Mouse (Mus musculus) MEL (cell line): ENCODE results near the gene Fam184a. TPM values are rescaled to one million over a fixed set of nuclear protein-coding genes. Genes with fewer than 3 reads are reported as not detected.

ENCODE experiments used
- DNase-seq: peaks from one replicate; pipeline ENCODE4 v3.0.0; 2011; ENCODE audit warnings: low read depth, low spot score
- H3K27ac ChIP-seq: 2 replicates; pipeline ENCODE4 v1.5.1; 2012; ENCODE audit warnings: low read depth, mild to moderate bottlenecking, control low read depth, low read length, moderate library complexity; ENCODE audit not compliant: control insufficient read depth
- H3K27me3 ChIP-seq, 2 experiments: fragments of 150-350 bp in 1 of 2; sonication (generic) in 1 of 2; 2 replicates each; pipeline ENCODE4 v1.6.1; 2012; ENCODE audit warnings: low read length in 2 of 2, mild to moderate bottlenecking in 2 of 2, improper control_type of control experiment in 1 of 2, moderate library complexity in 1 of 2; ENCODE audit not compliant: insufficient read depth in 2 of 2, control insufficient read depth in 1 of 2
- H3K36me3 ChIP-seq, 2 experiments: 2 replicates each; pipeline ENCODE4 v1.6.1; 2012 to 2014; ENCODE audit warnings: low read length in 2 of 2, improper control_type of control experiment in 1 of 2, inconsistent platforms in 1 of 2, mild to moderate bottlenecking in 1 of 2; ENCODE audit not compliant: insufficient read depth in 2 of 2, control insufficient read depth in 1 of 2
- H3K4me1 ChIP-seq, 2 experiments: fragments of 150-350 bp in 1 of 2; sonication (generic) in 1 of 2; 2 replicates each; pipeline ENCODE4 v1.6.1; 2012; ENCODE audit warnings: low read length in 2 of 2, improper control_type of control experiment in 1 of 2, mild to moderate bottlenecking in 1 of 2; ENCODE audit not compliant: insufficient read depth in 2 of 2, control insufficient read depth in 1 of 2
- H3K4me3 ChIP-seq, 2 experiments: fragments of 150-350 bp in 1 of 2; sonication (generic) in 1 of 2; 2 replicates each; pipeline ENCODE4 v1.5.1; 2012; ENCODE audit warnings: low read depth in 2 of 2, low read length in 2 of 2, mild to moderate bottlenecking in 2 of 2, moderate library complexity in 2 of 2, control low read depth in 1 of 2, improper control_type of control experiment in 1 of 2; ENCODE audit not compliant: control insufficient read depth in 1 of 2, insufficient read depth in 1 of 2
- H3K79me2 ChIP-seq: 2 replicates; pipeline ENCODE4 v1.6.1; 2012; ENCODE audit warnings: mild to moderate bottlenecking, low read length, moderate library complexity; ENCODE audit not compliant: control insufficient read depth, poor library complexity, insufficient read depth
- H3K9ac ChIP-seq: 2 replicates; pipeline ENCODE4 v1.6.1; 2012; ENCODE audit warnings: low read depth, mild to moderate bottlenecking, control low read depth, low read length, moderate library complexity; ENCODE audit not compliant: control insufficient read depth, poor library complexity, severe bottlenecking
- H3K9me3 ChIP-seq: fragments of 150-350 bp; sonication (generic); replicated peaks from 2 replicates; pipeline ENCODE4 v1.6.1; 2012; ENCODE audit warnings: mild to moderate bottlenecking, low read length, improper control_type of control experiment, moderate library complexity; ENCODE audit not compliant: insufficient read depth
- BHLHE40 ChIP-seq: IDR thresholded peaks from 2 replicates; pipeline ENCODE4 v1.6.1; 2012; ENCODE audit warnings: low read depth, mild to moderate bottlenecking, inconsistent platforms, low read length, improper control_type of control experiment, borderline replicate concordance
- CTCF ChIP-seq, 3 experiments: IDR thresholded peaks in 2 of 3; conservative IDR thresholded peaks in 1 of 3; 2 replicates each; pipeline ENCODE4 v1.5.1; 2011 to 2012; ENCODE audit warnings: low read length in 3 of 3, low read depth in 2 of 3, mild to moderate bottlenecking in 2 of 3, improper control_type of control experiment in 1 of 3, inconsistent platforms in 1 of 3, mixed read lengths in 1 of 3, moderate library complexity in 1 of 3; ENCODE audit not compliant: control insufficient read depth in 1 of 3, insufficient read depth in 1 of 3, poor library complexity in 1 of 3, severe bottlenecking in 1 of 3
- E2F4 ChIP-seq: IDR thresholded peaks from 2 replicates; pipeline ENCODE4 v1.6.1; 2011; ENCODE audit warnings: low read depth, low read length, improper control_type of control experiment, borderline replicate concordance
- JUND ChIP-seq: IDR thresholded peaks from 2 replicates; pipeline ENCODE4 v1.6.1; 2011; ENCODE audit warnings: low read depth, mild to moderate bottlenecking, improper control_type of control experiment, low read length
- KAT2A ChIP-seq: conservative IDR thresholded peaks from 2 replicates; pipeline ENCODE4 v1.6.1; 2012; ENCODE audit warnings: low read depth, low read length, improper control_type of control experiment, inconsistent platforms
- MAZ ChIP-seq: IDR thresholded peaks from 2 replicates; pipeline ENCODE4 v1.6.1; 2012; ENCODE audit warnings: low read depth, mild to moderate bottlenecking, inconsistent platforms, low read length, improper control_type of control experiment
- MYB ChIP-seq: IDR thresholded peaks from 2 replicates; pipeline ENCODE4 v1.6.1; 2011; ENCODE audit warnings: mild to moderate bottlenecking, low read depth, low read length, improper control_type of control experiment
- NELFE ChIP-seq: IDR thresholded peaks from 2 replicates; pipeline ENCODE4 v1.6.1; 2011; ENCODE audit warnings: low read depth, low read length, improper control_type of control experiment
- RAD21 ChIP-seq: IDR thresholded peaks from 2 replicates; pipeline ENCODE4 v1.6.1; 2011; ENCODE audit warnings: mild to moderate bottlenecking, low read depth, low read length, improper control_type of control experiment
- RCOR1 ChIP-seq: IDR thresholded peaks from 2 replicates; pipeline ENCODE4 v1.6.1; 2012; ENCODE audit warnings: low read depth, mild to moderate bottlenecking, inconsistent platforms, low read length, improper control_type of control experiment
- TAL1 ChIP-seq: IDR thresholded peaks from 2 replicates; pipeline ENCODE4 v1.6.1; 2012; ENCODE audit warnings: mild to moderate bottlenecking, inconsistent platforms, low read length, moderate library complexity, mixed read lengths
- TBP ChIP-seq: IDR thresholded peaks from 2 replicates; pipeline ENCODE4 v1.8.0; 2011; ENCODE audit warnings: low read depth, low read length, improper control_type of control experiment
- USF1 ChIP-seq: IDR thresholded peaks from 2 replicates; pipeline ENCODE4 v1.6.1; 2014; ENCODE audit warnings: low read depth, mild to moderate bottlenecking, inconsistent platforms, low read length, improper control_type of control experiment, moderate library complexity
- ZMIZ1 ChIP-seq: IDR thresholded peaks from 2 replicates; pipeline ENCODE4 v1.6.1; 2012; ENCODE audit warnings: low read depth, mild to moderate bottlenecking, inconsistent platforms, low read length, improper control_type of control experiment, moderate library complexity
- ZNF384 ChIP-seq: IDR thresholded peaks from 2 replicates; pipeline ENCODE4 v1.6.1; 2012; ENCODE audit warnings: low read depth, mild to moderate bottlenecking, inconsistent platforms, low read length, improper control_type of control experiment
- polyA plus RNA-seq, 2 experiments: library from polyadenylated mRNA; stranded (reverse) in 1 of 2; unstranded in 1 of 2; fragments of >175 nt in 1 of 2; fragments of >200 nt in 1 of 2; gene quantifications; 2 replicates each; pipeline versions ENCODE4 v1.2.1 to v1.2.4; 2012; ENCODE audit warnings: low replicate concordance in 2 of 2, low read depth in 1 of 2; ENCODE audit not compliant: insufficient read length in 2 of 2, insufficient read depth in 1 of 2, missing spikeins in 1 of 2
- total RNA-seq: library from RNA; depleted of rRNA; stranded (reverse); fragments of 300-350 nt; gene quantifications from 2 replicates; pipeline ENCODE4 v1.2.3, GENCODE M21; 2012; rRNA removed

Gene Fam184a
- not detected in 2 replicates for total RNA-seq
- not detected for polyA plus RNA-seq

- no peak for DNase-seq
- Histone ChIP-seq H3K4me3 (no peak within 1 kb of the TSS), H3K9me3 (no peaks in the 10 kb centered on the region), H3K36me3 (peaks cover 0 to 10% of the 10 kb centered on the region in 2 experiments; a peak in 2 of 4 replicates), H3K79me2 (no peaks in the 10 kb centered on the region), H3K9ac (no peak within 1 kb of the TSS), H3K27ac (no peak within 1 kb of the TSS), H3K27me3 (no peaks in the 10 kb centered on the region), H3K4me1 (peaks cover 0 to 5% of the 10 kb centered on the region in 2 experiments)
- TF ChIP-seq TBP, result no peak
- TF ChIP-seq MAZ, result no peak
- TF ChIP-seq CTCF (IDR thresholded peaks at IDR 0.05 in 2 of 3, conservative IDR thresholded peaks at IDR 0.05 in 1 of 3; ENCODE audit: control insufficient read depth in 1 of 3, insufficient read depth in 1 of 3, low read depth in 2 of 3, low read length in 3 of 3, poor library complexity in 1 of 3, severe bottlenecking in 1 of 3), result no peak
- TF ChIP-seq TAL1, result no peak
- no peak for TF ChIP-seq MYB
Observed at GRCm38 (mm10) chr10:53750955-53751652, at the start of gene Fam184a. Gene Fam184a, minus strand, starts transcription at chr10:53751123.

- H3K36me3 ChIP-seq, result no peaks in the 10 kb centered on the region
- no peak overlapping the region for H3K4me3 ChIP-seq
- H3K9ac ChIP-seq, result no peak overlapping the region
- H3K27me3 ChIP-seq, result peaks cover 0 to 2% of the 10 kb centered on the region in 2 experiments; a peak in 1 of 4 replicates
- no peak for TF ChIP-seq ZMIZ1
- no peak for TF ChIP-seq ZNF384
- no peak for TF ChIP-seq USF1
- no peak for TF ChIP-seq JUND
- TF ChIP-seq RCOR1, result no peak
- TF ChIP-seq BHLHE40, result no peak
- TF ChIP-seq RAD21, result no peak
- TF ChIP-seq E2F4, result no peak
- TF ChIP-seq NELFE, result no peak
- no peak for TF ChIP-seq KAT2A
- H3K9me3 ChIP-seq, result no peaks in the 10 kb centered on the region
- H3K79me2 ChIP-seq, result no peaks in the 10 kb centered on the region
- no peak for DNase-seq
- no peaks in the 10 kb centered on the region for H3K4me1 ChIP-seq
- no peak overlapping the region for H3K27ac ChIP-seq
Observed at GRCm38 (mm10) chr10:53796258-53796581, 45.3 kb upstream of the Fam184a start.
